Mouse (Mus musculus) naive thymus-derived CD4-positive, alpha-beta T cell, adult 2 months (primary cell): Measurements from ENCODE around the gene Ctnnbl1.

Source experiments
- DNase-seq: peaks from one replicate; pipeline ENCODE4 v3.0.0-alpha.2; 2011; ENCODE audit warnings: low read depth

Ctnnbl1 gene

GRCm38 (mm10) chr2:157821259-157821658 is 84.1 kb downstream of the Ctnnbl1 start:
- DNase-seq, result no peak

- no peak for DNase-seq
Observed at GRCm38 (mm10) chr2:157823456-157823855, 86.3 kb downstream of the Ctnnbl1 start.

GRCm38 (mm10) chr2:157824249-157824648 is 87.0 kb downstream of the Ctnnbl1 start:
- no peak for DNase-seq

GRCm38 (mm10) chr2:157830101-157830500 is 92.9 kb downstream of the Ctnnbl1 start:
- no peak for DNase-seq

GRCm38 (mm10) chr2:157830620-157831354 is 93.6 kb downstream of the Ctnnbl1 start:
- no peak for DNase-seq

GRCm38 (mm10) chr2:157837050-157837449 is 99.8 kb downstream of the Ctnnbl1 start:
- DNase-seq, result no peak

GRCm38 (mm10) chr2:157838206-157838923 is 101.2 kb downstream of the Ctnnbl1 start:
- no peak for DNase-seq

- no peak for DNase-seq
Observed at GRCm38 (mm10) chr2:157840641-157841078, 103.5 kb downstream of the Ctnnbl1 start.

GRCm38 (mm10) chr2:157841121-157841520 is 103.9 kb downstream of the Ctnnbl1 start:
- no peak for DNase-seq

GRCm38 (mm10) chr2:157844746-157845145 is 107.5 kb downstream of the Ctnnbl1 start:
- no peak for DNase-seq

GRCm38 (mm10) chr2:157845831-157846230 is 108.6 kb downstream of the Ctnnbl1 start:
- DNase-seq, result no peak

GRCm38 (mm10) chr2:157853135-157853534 is 115.9 kb downstream of the Ctnnbl1 start:
- no peak for DNase-seq

- DNase-seq, result no peak
Observed at GRCm38 (mm10) chr2:157855814-157856213, 118.6 kb downstream of the Ctnnbl1 start.

- DNase-seq, result no peak
Observed at GRCm38 (mm10) chr2:157857496-157857895, 120.3 kb downstream of the Ctnnbl1 start.

- DNase-seq, result no peak
Observed at GRCm38 (mm10) chr2:157858317-157858716, 121.1 kb downstream of the Ctnnbl1 start.

GRCm38 (mm10) chr2:157859046-157859701 is 122.0 kb downstream of the Ctnnbl1 start:
- DNase-seq, result no peak

GRCm38 (mm10) chr2:157861273-157861944 is 124.2 kb downstream of the Ctnnbl1 start:
- no peak for DNase-seq

- DNase-seq, result no peak
Observed at GRCm38 (mm10) chr2:157862306-157862705, 125.1 kb downstream of the Ctnnbl1 start.

GRCm38 (mm10) chr2:157867126-157867525 is 129.9 kb downstream of the Ctnnbl1 start:
- DNase-seq, result no peak

- no peak for DNase-seq
Observed at GRCm38 (mm10) chr2:157870247-157870646, 133.0 kb downstream of the Ctnnbl1 start.

- no peak for DNase-seq
Observed at GRCm38 (mm10) chr2:157873223-157873622, 136.0 kb downstream of the Ctnnbl1 start.

- DNase-seq, result no peak
Observed at GRCm38 (mm10) chr2:157873691-157874090, 136.5 kb downstream of the Ctnnbl1 start.
